Mouse (Mus musculus): Measurements from ENCODE around the gene Sufu. TPM values are rescaled to one million over a fixed set of nuclear protein-coding genes. Genes with fewer than 3 reads are reported as not detected.
A peak's percentile ranks its signal among the peaks of the same experiment; 100 is the strongest.

The Sufu gene
- polyA plus RNA-seq, 1 experiment, result 15.0 TPM

- H3K27ac ChIP-seq (ENCODE audit: insufficient read depth, low read length), result no peak overlapping the region
- 40% methylated on average over 9 of the region's 9 CpGs for WGBS
- TF ChIP-seq POLR2A (IDR thresholded peaks at IDR 0.05; ENCODE audit: borderline replicate concordance, insufficient read depth, low read length) (no peak), CTCF (IDR thresholded peaks at IDR 0.05; ENCODE audit: borderline replicate concordance, insufficient read depth, low read depth, low read length) (no peak)
- H3K4me3 ChIP-seq (replicated peaks; ENCODE audit: insufficient read depth, low read depth, low read length), result no peak overlapping the region
- no peak for DNase-seq
- no peaks in the 10 kb centered on the region for H3K27me3 ChIP-seq (ENCODE audit: control insufficient read depth, insufficient read depth, low read length)
- peaks cover 15% of the 10 kb centered on the region for H3K4me1 ChIP-seq (ENCODE audit: control insufficient read depth, insufficient read depth, low read length)
These were observed 37.9 kb downstream of the Sufu start for GRCm38 (mm10) chr19:46434591-46434990.

- DNase-seq, result no peak
These were observed 38.8 kb downstream of the Sufu start for GRCm38 (mm10) chr19:46435492-46435891.

GRCm38 (mm10) chr19:46443509-46443908 is 46.8 kb downstream of the Sufu start:
- H3K27ac ChIP-seq (ENCODE audit: insufficient read depth, low read length), result no peak overlapping the region
- WGBS, result 48% methylated on average over 6 of the region's 6 CpGs
- DNase-seq, result no peak
- H3K27me3 ChIP-seq (ENCODE audit: control insufficient read depth, insufficient read depth, low read length), result no peaks in the 10 kb centered on the region
- no peak overlapping the region for H3K4me3 ChIP-seq (replicated peaks; ENCODE audit: insufficient read depth, low read depth, low read length)
- peaks cover 13% of the 10 kb centered on the region for H3K4me1 ChIP-seq (ENCODE audit: control insufficient read depth, insufficient read depth, low read length)
- no peak for TF ChIP-seq CTCF (IDR thresholded peaks at IDR 0.05; ENCODE audit: borderline replicate concordance, insufficient read depth, low read depth, low read length)
- TF ChIP-seq POLR2A (IDR thresholded peaks at IDR 0.05; ENCODE audit: borderline replicate concordance, insufficient read depth, low read length), result no peak

More at GRCm38 (mm10) chr19:46435492-46435891, 38.8 kb downstream of the Sufu start:
- no peaks in the 10 kb centered on the region for H3K27me3 ChIP-seq (ENCODE audit: control insufficient read depth, insufficient read depth, low read length)
- TF ChIP-seq POLR2A (IDR thresholded peaks at IDR 0.05; ENCODE audit: borderline replicate concordance, insufficient read depth, low read length) (no peak), CTCF (IDR thresholded peaks at IDR 0.05; ENCODE audit: borderline replicate concordance, insufficient read depth, low read depth, low read length) (peak; percentile 37; the same call in 1 of the 2 replicates)
- H3K4me3 ChIP-seq (replicated peaks; ENCODE audit: insufficient read depth, low read depth, low read length), result no peak overlapping the region
- no peak overlapping the region for H3K27ac ChIP-seq (ENCODE audit: insufficient read depth, low read length)
- H3K4me1 ChIP-seq (ENCODE audit: control insufficient read depth, insufficient read depth, low read length), result peaks cover 15% of the 10 kb centered on the region
- 24% methylated on average over 7 of the region's 7 CpGs for WGBS

DNA sequence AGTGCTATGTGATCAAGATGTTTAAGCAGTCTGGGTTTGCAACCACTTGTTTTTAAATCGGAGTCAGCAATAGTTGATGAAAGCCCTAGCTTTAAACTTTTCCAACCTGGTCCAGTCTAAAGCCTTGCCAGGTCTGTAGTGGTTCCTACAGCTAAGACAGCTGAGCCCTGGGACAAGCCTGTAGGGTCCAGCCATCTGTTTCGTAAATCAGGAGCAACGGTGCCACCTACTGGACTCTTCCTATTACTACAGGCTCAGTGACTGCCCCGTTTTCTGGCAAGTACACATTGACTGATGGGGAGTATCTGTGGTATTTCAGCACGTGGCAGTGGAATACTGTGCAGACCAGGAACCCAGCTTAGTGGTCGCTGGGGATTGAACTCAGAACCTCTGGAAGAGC is 47.5 kb downstream of the Sufu start:
- TF ChIP-seq POLR2A (IDR thresholded peaks at IDR 0.05; ENCODE audit: borderline replicate concordance, insufficient read depth, low read length) (no peak), CTCF (IDR thresholded peaks at IDR 0.05; ENCODE audit: borderline replicate concordance, insufficient read depth, low read depth, low read length) (peak; percentile 94)
- WGBS, result 2% methylated on average over 6 of the region's 6 CpGs
- peak; percentile 87 to 88 for DNase-seq

DNA sequence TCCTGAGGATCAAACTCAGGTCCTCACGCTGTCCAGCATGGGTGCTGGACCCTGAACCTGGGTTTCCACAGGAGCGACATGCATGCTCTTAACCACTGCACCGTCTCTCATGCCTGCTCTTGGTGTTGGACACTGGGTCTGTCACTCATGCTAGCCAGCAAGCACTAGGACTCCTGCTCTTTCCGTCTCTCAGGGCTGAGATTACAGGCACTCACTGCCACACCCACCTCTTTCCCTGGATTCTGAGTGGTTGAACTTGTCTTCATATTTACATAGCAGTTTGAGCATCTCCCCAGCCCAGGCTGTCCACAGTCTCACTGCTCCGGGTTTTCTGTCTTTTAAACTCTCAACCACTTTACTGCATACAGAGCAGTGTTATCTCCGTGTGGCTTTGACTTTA is 48.9 kb downstream of the Sufu start:
- WGBS, result 57% methylated on average over 6 of the region's 6 CpGs
- Histone ChIP-seq H3K4me3 (replicated peaks; ENCODE audit: insufficient read depth, low read depth, low read length) (no peak overlapping the region), H3K4me1 (ENCODE audit: control insufficient read depth, insufficient read depth, low read length) (peaks cover 10% of the 10 kb centered on the region), H3K27me3 (ENCODE audit: control insufficient read depth, insufficient read depth, low read length) (no peaks in the 10 kb centered on the region), H3K27ac (ENCODE audit: insufficient read depth, low read length) (no peak overlapping the region)
- TF ChIP-seq POLR2A (IDR thresholded peaks at IDR 0.05; ENCODE audit: borderline replicate concordance, insufficient read depth, low read length), result no peak
- TF ChIP-seq CTCF (IDR thresholded peaks at IDR 0.05; ENCODE audit: borderline replicate concordance, insufficient read depth, low read depth, low read length), result no peak
- DNase-seq, result no peak

More for the DNA sequence above, 47.5 kb downstream of the Sufu start:
- no peak overlapping the region for H3K27ac ChIP-seq (ENCODE audit: insufficient read depth, low read length)
- H3K27me3 ChIP-seq (ENCODE audit: control insufficient read depth, insufficient read depth, low read length), result no peaks in the 10 kb centered on the region
- H3K4me1 ChIP-seq (ENCODE audit: control insufficient read depth, insufficient read depth, low read length), result peaks cover 10% of the 10 kb centered on the region
- no peak overlapping the region for H3K4me3 ChIP-seq (replicated peaks; ENCODE audit: insufficient read depth, low read depth, low read length)

DNA sequence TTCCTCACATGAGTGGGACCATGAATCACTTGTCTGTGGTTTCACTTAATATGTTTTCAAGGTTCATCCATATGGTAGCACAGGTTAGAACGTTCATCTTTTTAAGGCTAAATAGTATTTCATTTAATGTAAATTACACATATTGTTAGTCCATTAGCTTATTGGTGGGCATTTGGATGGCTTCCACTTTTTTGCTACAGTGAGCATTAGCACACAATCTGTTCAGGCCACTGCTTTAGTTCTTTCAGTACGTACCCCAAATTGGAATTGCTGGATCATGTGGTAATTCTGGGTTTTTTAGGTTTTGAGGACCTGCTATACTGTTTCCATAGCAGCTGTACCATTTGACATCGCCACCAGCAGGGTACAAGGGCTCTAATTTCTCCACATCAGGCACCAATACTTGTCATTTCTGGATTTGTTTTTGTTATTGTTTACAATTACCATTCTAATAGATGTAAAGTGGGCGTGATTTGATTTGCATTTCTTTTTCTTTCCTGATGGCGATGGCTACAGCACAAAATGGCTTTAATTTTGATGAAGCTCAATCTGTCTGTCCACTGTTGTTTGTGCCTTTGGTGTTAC is 49.8 kb downstream of the Sufu start:
- Histone ChIP-seq H3K27ac (ENCODE audit: insufficient read depth, low read length) (no peak overlapping the region), H3K4me1 (ENCODE audit: control insufficient read depth, insufficient read depth, low read length) (peaks cover 10% of the 10 kb centered on the region), H3K27me3 (ENCODE audit: control insufficient read depth, insufficient read depth, low read length) (no peaks in the 10 kb centered on the region), H3K4me3 (replicated peaks; ENCODE audit: insufficient read depth, low read depth, low read length) (no peak overlapping the region)
- TF ChIP-seq CTCF (IDR thresholded peaks at IDR 0.05; ENCODE audit: borderline replicate concordance, insufficient read depth, low read depth, low read length), result no peak
- TF ChIP-seq POLR2A (IDR thresholded peaks at IDR 0.05; ENCODE audit: borderline replicate concordance, insufficient read depth, low read length), result no peak
- WGBS, result 55% methylated on average over 5 of the region's 5 CpGs
- DNase-seq, result no peak

DNA sequence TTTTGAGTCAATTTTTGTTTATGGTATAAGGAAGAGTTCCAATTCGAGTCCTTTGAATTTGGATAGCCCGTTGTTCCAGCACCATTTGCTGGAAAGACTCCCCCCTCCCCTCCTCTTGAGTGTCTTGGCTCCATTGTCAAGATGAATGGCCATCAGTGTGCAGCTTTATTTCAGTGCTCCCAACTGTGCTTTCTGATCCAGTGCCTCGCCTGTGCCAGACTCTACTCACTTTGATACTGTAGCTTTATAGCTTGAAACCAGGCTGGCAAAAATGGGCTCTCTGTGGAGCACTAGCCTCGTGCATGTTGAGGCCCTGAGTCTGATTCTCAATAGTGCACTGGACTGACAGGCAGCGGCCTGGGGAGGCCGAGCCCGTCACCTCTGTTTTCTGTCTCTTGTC is 50.4 kb downstream of the Sufu start:
- DNase-seq, result no peak
- peaks cover 10% of the 10 kb centered on the region for H3K4me1 ChIP-seq (ENCODE audit: control insufficient read depth, insufficient read depth, low read length)
- TF ChIP-seq POLR2A (IDR thresholded peaks at IDR 0.05; ENCODE audit: borderline replicate concordance, insufficient read depth, low read length) (no peak), CTCF (IDR thresholded peaks at IDR 0.05; ENCODE audit: borderline replicate concordance, insufficient read depth, low read depth, low read length) (no peak)
- no peaks in the 10 kb centered on the region for H3K27me3 ChIP-seq (ENCODE audit: control insufficient read depth, insufficient read depth, low read length)
- WGBS, result 40% methylated on average over 7 of the region's 7 CpGs
- no peak overlapping the region for H3K27ac ChIP-seq (ENCODE audit: insufficient read depth, low read length)
- H3K4me3 ChIP-seq (replicated peaks; ENCODE audit: insufficient read depth, low read depth, low read length), result no peak overlapping the region

DNA sequence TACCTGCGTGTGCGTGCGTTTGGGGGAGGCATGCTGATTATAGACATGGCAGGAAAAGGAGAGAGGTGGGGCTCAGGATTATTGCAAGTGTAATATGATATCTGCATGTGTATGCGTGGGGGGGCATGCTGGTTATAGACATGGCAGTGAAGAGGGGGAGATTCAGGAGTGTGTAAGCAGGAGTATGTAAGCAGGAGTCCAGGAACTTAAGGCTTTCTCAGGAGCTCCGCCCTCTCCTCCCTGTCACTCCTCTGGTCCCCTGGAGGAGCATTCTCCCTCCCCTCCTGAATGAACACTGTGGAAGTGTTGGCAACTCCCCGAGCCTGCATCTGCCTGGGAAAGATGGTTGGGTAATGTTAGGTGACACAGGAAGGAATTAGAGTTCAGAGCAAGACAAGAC is 51.2 kb downstream of the Sufu start:
- Histone ChIP-seq H3K4me3 (replicated peaks; ENCODE audit: insufficient read depth, low read depth, low read length) (no peak overlapping the region), H3K4me1 (ENCODE audit: control insufficient read depth, insufficient read depth, low read length) (peaks cover 15% of the 10 kb centered on the region), H3K27ac (ENCODE audit: insufficient read depth, low read length) (no peak overlapping the region), H3K27me3 (ENCODE audit: control insufficient read depth, insufficient read depth, low read length) (no peaks in the 10 kb centered on the region)
- DNase-seq, result no peak
- WGBS, result 49% methylated on average over 6 of the region's 6 CpGs
- TF ChIP-seq CTCF (IDR thresholded peaks at IDR 0.05; ENCODE audit: borderline replicate concordance, insufficient read depth, low read depth, low read length) (no peak), POLR2A (IDR thresholded peaks at IDR 0.05; ENCODE audit: borderline replicate concordance, insufficient read depth, low read length) (no peak)

Measured in cerebellum, adult 2 months (tissue).